25 mouse cellular contexts compared by ENCODE assay signal in genomic region chr11:85603546-85604322, GRCm38 (mm10).
DNase-seq lines count a peak whose midpoint lies in the region; ATAC-seq lines count a peak whose summit lies in the region.
"Had no signal": no experiment of that assay in that cellular context is flagged by ENCODE, and none has a peak within 500 bp of the region (broad histone marks: within the 10 kb centered on the region; RNA-seq: fewer than 3 reads in every experiment).

No protein-coding gene starts in this region.

- 91% methylated on average over 3 of the region's 3 CpGs for WGBS in heart, embryonic 12.5 days
- 91% methylated on average over 3 of the region's 3 CpGs for WGBS in heart, embryonic 11.5 days (ENCODE audit: insufficient replicate concordance)
- WGBS in stomach, embryonic 14.5 days = 90% methylated on average over 3 of the region's 3 CpGs

- H3K4me1 ChIP-seq in heart, embryonic 12.5 days (replicated peaks) = peaks cover 6% of the 10 kb centered on the region; the same call in 1 of the 2 replicates
- peaks cover 8% of the 10 kb centered on the region for H3K4me1 ChIP-seq in heart, embryonic 11.5 days (ENCODE audit: control insufficient read depth, insufficient read depth, low read length)
- H3K4me1 ChIP-seq in megakaryocyte, embryonic 14.5 days = peaks cover 16% of the 10 kb centered on the region
- H3K4me1 ChIP-seq in stomach, embryonic 14.5 days (ENCODE audit: control insufficient read depth, insufficient read depth, low read length) = no peaks in the 10 kb centered on the region
- H3K4me1 ChIP-seq: forebrain, embryonic 12.5 days; hindbrain, embryonic 13.5 days; kidney, embryonic 15.5 days; midbrain, embryonic 13.5 days had no signal

- H3K36me3 ChIP-seq in heart, embryonic 12.5 days = no peaks in the 10 kb centered on the region
- H3K36me3 ChIP-seq in heart, embryonic 11.5 days (ENCODE audit: control insufficient read depth, insufficient read depth, low read length) = no peaks in the 10 kb centered on the region
- no peaks in the 10 kb centered on the region for H3K36me3 ChIP-seq in megakaryocyte, embryonic 14.5 days (replicated peaks; ENCODE audit: low read length)
- H3K36me3 ChIP-seq in stomach, embryonic 14.5 days (ENCODE audit: control insufficient read depth, insufficient read depth, low read length) = no peaks in the 10 kb centered on the region
- H3K36me3 ChIP-seq: forebrain, embryonic 12.5 days; heart, embryonic 10.5 days; hindbrain, embryonic 13.5 days; kidney, embryonic 15.5 days; midbrain, embryonic 13.5 days had no signal

- ATAC-seq in heart, embryonic 12.5 days (ENCODE audit: insufficient number of reproducible peaks, low FRiP score) = 0 out of 2 replicates have a peak, but pooled peaks have one; percentile 33
- ATAC-seq in heart, embryonic 11.5 days (replicated peaks; ENCODE audit: insufficient number of reproducible peaks, low FRiP score, low TSS enrichment) = no peak
- ATAC-seq in megakaryocyte, adult 5-6 weeks (ENCODE audit: poor library complexity, severe bottlenecking) = no peak
- peak; percentile 49; the same call in 1 of the 2 replicates for ATAC-seq in stomach, embryonic 14.5 days (ENCODE audit: insufficient number of reproducible peaks, insufficient read depth, low FRiP score, low read depth)
- ATAC-seq: forebrain, postnatal 0 days; lung, postnatal 0 days; midbrain, embryonic 13.5 days had no signal

- H3K27me3 ChIP-seq in heart, embryonic 12.5 days (replicated peaks) = 0 out of 2 replicates have a peak, but pooled peaks cover 3% of the 10 kb centered on the region
- no peaks in the 10 kb centered on the region for H3K27me3 ChIP-seq in heart, embryonic 11.5 days (ENCODE audit: control insufficient read depth, insufficient read depth, low read length)
- peaks cover 3% of the 10 kb centered on the region for H3K27me3 ChIP-seq in megakaryocyte, embryonic 14.5 days (replicated peaks)
- H3K27me3 ChIP-seq in stomach, embryonic 14.5 days (ENCODE audit: control insufficient read depth, insufficient read depth, low read length) = no peaks in the 10 kb centered on the region
- H3K27me3 ChIP-seq: forebrain, embryonic 12.5 days; hindbrain, embryonic 13.5 days; kidney, embryonic 15.5 days; midbrain, embryonic 13.5 days had no signal

- no peak overlapping the region for H3K4me3 ChIP-seq in heart, embryonic 12.5 days
- no peak overlapping the region for H3K4me3 ChIP-seq in heart, embryonic 11.5 days (ENCODE audit: low read depth, low read length)
- peak overlapping the region; percentile 1 for H3K4me3 ChIP-seq in megakaryocyte, embryonic 14.5 days (replicated peaks)
- H3K4me3 ChIP-seq in stomach, embryonic 14.5 days (ENCODE audit: low read depth, low read length) = no peak overlapping the region
- H3K4me3 ChIP-seq: forebrain, embryonic 12.5 days; heart, embryonic 10.5 days; hindbrain, embryonic 13.5 days; kidney, embryonic 15.5 days; midbrain, embryonic 13.5 days had no signal

- no peak overlapping the region for H3K9ac ChIP-seq in heart, embryonic 12.5 days
- H3K9ac ChIP-seq in heart, embryonic 11.5 days (ENCODE audit: low read depth, low read length) = no peak overlapping the region
- no peak overlapping the region for H3K9ac ChIP-seq in stomach, embryonic 14.5 days (replicated peaks; ENCODE audit: low read depth, low read length)
- H3K9ac ChIP-seq: forebrain, embryonic 12.5 days; forebrain, postnatal 0 days; hindbrain, embryonic 13.5 days; kidney, embryonic 15.5 days; midbrain, embryonic 13.5 days had no signal

- H3K9me3 ChIP-seq in heart, embryonic 12.5 days (replicated peaks) = no peaks in the 10 kb centered on the region
- no peaks in the 10 kb centered on the region for H3K9me3 ChIP-seq in heart, embryonic 11.5 days (replicated peaks; ENCODE audit: control insufficient read depth, low read length)
- no peaks in the 10 kb centered on the region for H3K9me3 ChIP-seq in megakaryocyte, embryonic 14.5 days
- no peaks in the 10 kb centered on the region for H3K9me3 ChIP-seq in stomach, embryonic 14.5 days (ENCODE audit: control insufficient read depth, low read depth, low read length)
- H3K9me3 ChIP-seq: forebrain, embryonic 12.5 days; heart, embryonic 10.5 days; hindbrain, embryonic 13.5 days; kidney, embryonic 15.5 days; midbrain, embryonic 13.5 days had no signal

- no peak for DNase-seq in kidney, adult 11 months
- DNase-seq in thymus, adult 18-20 months = no peak
- DNase-seq: adrenal gland, postnatal 25 days; cerebellum, adult 11-12 months; cerebellum, adult 9-11 months; embryo, embryonic 11 days; forebrain, postnatal 0 days; gastrocnemius, postnatal 10 days; heart, postnatal 4 days; kidney, adult 18-20 months; kidney, postnatal 25 days; liver; right cerebral cortex, adult 18-20 months; thymus, postnatal 25 days had no signal

- H3K4me2 ChIP-seq in heart, embryonic 12.5 days = no peak overlapping the region
- no peak overlapping the region for H3K4me2 ChIP-seq in heart, embryonic 11.5 days
- no peak overlapping the region for H3K4me2 ChIP-seq in stomach, embryonic 14.5 days (replicated peaks; ENCODE audit: low read depth, low read length)
- H3K4me2 ChIP-seq: forebrain, embryonic 12.5 days; hindbrain, embryonic 13.5 days; kidney, embryonic 15.5 days; midbrain, embryonic 13.5 days had no signal

- no peak overlapping the region for H3K27ac ChIP-seq in heart, embryonic 12.5 days (ENCODE audit: poor library complexity, severe bottlenecking)
- H3K27ac ChIP-seq in heart, embryonic 11.5 days (ENCODE audit: low read depth, low read length) = no peak overlapping the region
- no peak overlapping the region for H3K27ac ChIP-seq in stomach, embryonic 14.5 days (ENCODE audit: low read length)
- H3K27ac ChIP-seq: forebrain, embryonic 12.5 days; heart, embryonic 10.5 days; hindbrain, embryonic 13.5 days; kidney, embryonic 15.5 days; midbrain, embryonic 13.5 days had no signal

Comparison
In these comparisons a context has a peak if more than half of its experiments do, and no peak if none do; other contexts are left out.
1. ATAC-seq: peak in heart, embryonic 12.5 days (single experiment) and stomach, embryonic 14.5 days (single experiment); none in heart, embryonic 11.5 days (single experiment) and megakaryocyte, adult 5-6 weeks (single experiment).